Mouse (Mus musculus) thymus, adult 2 months (tissue): ENCODE results near the gene Ssh2. TPM values are rescaled to one million over a fixed set of nuclear protein-coding genes. Genes with fewer than 3 reads are reported as not detected.
"Not testable (repeated sequence)": the region's sequence is repeated elsewhere in the genome, so short reads cannot be mapped to it uniquely, and the experiment has no call there.

ENCODE experiments used
- DNase-seq: peaks from one replicate; pipeline ENCODE4 v3.0.0; 2021
- H3K27ac ChIP-seq: fragments of 200-500 bp; 2 replicates; pipeline ENCODE4 v1.5.1; 2012; ENCODE audit warnings: low read length, control low read depth; ENCODE audit not compliant: control insufficient read depth, insufficient read depth
- H3K27me3 ChIP-seq: fragments of 200-500 bp; 2 replicates; pipeline ENCODE4 v1.6.1; 2012; ENCODE audit warnings: mild to moderate bottlenecking, low read length, moderate library complexity, mixed read lengths; ENCODE audit not compliant: control insufficient read depth, insufficient read depth
- H3K36me3 ChIP-seq: fragments of 200-500 bp; 2 replicates; pipeline ENCODE4 v1.6.1; 2012; ENCODE audit warnings: mild to moderate bottlenecking, low read length, moderate library complexity; ENCODE audit not compliant: control insufficient read depth, insufficient read depth
- H3K4me1 ChIP-seq: fragments of 200-500 bp; replicated peaks from 2 replicates; pipeline ENCODE4 v1.6.1; 2012; ENCODE audit warnings: low read length; ENCODE audit not compliant: control insufficient read depth, insufficient read depth
- H3K4me3 ChIP-seq: fragments of 200-500 bp; 2 replicates; pipeline ENCODE4 v1.5.1; 2012; ENCODE audit warnings: mild to moderate bottlenecking, low read length, control low read depth, moderate library complexity; ENCODE audit not compliant: control insufficient read depth, insufficient read depth
- CTCF ChIP-seq: fragments of 200-500 bp; IDR thresholded peaks from 2 replicates; pipeline ENCODE4 v1.5.1; 2012; ENCODE audit warnings: mild to moderate bottlenecking, control low read depth, low read length, moderate library complexity, borderline replicate concordance; ENCODE audit not compliant: control insufficient read depth, poor library complexity, insufficient read depth; ENCODE audit errors: extremely low read depth
- POLR2A ChIP-seq: fragments of 200-500 bp; IDR thresholded peaks from 2 replicates; pipeline ENCODE4 v1.6.1; 2012; ENCODE audit warnings: mild to moderate bottlenecking, low read length, control low read depth, moderate library complexity; ENCODE audit not compliant: control insufficient read depth, poor library complexity, insufficient read depth; ENCODE audit errors: extremely low read depth
- WGBS: fragments of 180-500 bp; shearing (Covaris S2); methylation state at CpG from one replicate; pipeline ENCODE4 v1.1.7; 2018; 5-methylcytosine and 5-hydroxymethylcytosine counted together
- polyA plus RNA-seq: library from polyadenylated mRNA; depleted of rRNA; stranded (reverse); fragments of >200 nt; gene quantifications from 2 replicates; pipeline ENCODE4 v1.2.3, GENCODE M21; 2012

Gene Ssh2
- polyA plus RNA-seq, 1 experiment = 28.6 TPM

- H3K4me3 ChIP-seq = no peak overlapping the region
- H3K4me1 ChIP-seq = no peaks in the 10 kb centered on the region
Observed at GRCm38 (mm10) chr11:77291447-77291846, 75.4 kb downstream of the Ssh2 start.

DNA sequence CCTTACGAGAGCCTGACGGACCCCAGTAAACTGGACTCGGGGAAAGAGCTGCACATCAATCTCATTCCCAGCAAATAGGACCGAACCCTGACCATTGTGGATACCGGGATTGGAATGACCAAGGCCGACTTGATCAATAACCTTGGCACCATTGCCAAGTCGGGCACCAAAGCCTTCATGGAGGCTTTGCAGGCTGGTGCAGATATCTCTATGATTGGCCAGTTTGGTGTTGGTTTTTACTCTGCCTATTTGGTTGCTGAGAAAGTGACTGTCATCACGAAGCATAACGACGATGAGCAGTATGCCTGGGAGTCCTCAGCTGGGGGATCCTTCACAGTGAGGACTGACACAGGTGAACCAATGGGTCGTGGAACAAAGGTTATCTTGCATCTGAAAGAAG, 77.6 kb downstream of the Ssh2 start:
- DNase-seq, H3K36me3 ChIP-seq, H3K27me3 ChIP-seq, H3K4me1 ChIP-seq, H3K4me3 ChIP-seq, H3K27ac ChIP-seq: not testable (repeated sequence)
- whole genome bisulfite sequencing = 98% methylated on average over 10 of the region's 11 CpGs

More at GRCm38 (mm10) chr11:77291447-77291846, 75.4 kb downstream of the Ssh2 start:
- WGBS = 82% methylated on average over 4 of the region's 4 CpGs
- Histone ChIP-seq H3K27ac (no peak overlapping the region), H3K36me3 (no peaks in the 10 kb centered on the region), H3K27me3 (no peaks in the 10 kb centered on the region)
- no peak for DNase-seq
- TF ChIP-seq CTCF (no peak), POLR2A (no peak)

GRCm38 (mm10) chr11:77297246-77297645, 81.2 kb downstream of the Ssh2 start:
- no peaks in the 10 kb centered on the region for H3K27me3 ChIP-seq

GRCm38 (mm10) chr11:77307205-77307604, 91.1 kb downstream of the Ssh2 start:
- no peaks in the 10 kb centered on the region for H3K4me1 ChIP-seq
- no peak overlapping the region for H3K27ac ChIP-seq
- no peak for TF ChIP-seq POLR2A
- no peak for TF ChIP-seq CTCF
- DNase-seq = no peak
- H3K27me3 ChIP-seq = no peaks in the 10 kb centered on the region
- H3K36me3 ChIP-seq = no peaks in the 10 kb centered on the region
- WGBS = 100% methylated on average over 3 of the region's 3 CpGs
- no peak overlapping the region for H3K4me3 ChIP-seq

More at GRCm38 (mm10) chr11:77297246-77297645, 81.2 kb downstream of the Ssh2 start:
- Histone ChIP-seq H3K4me1 (no peaks in the 10 kb centered on the region), H3K4me3 (no peak overlapping the region), H3K36me3 (no peaks in the 10 kb centered on the region), H3K27ac (no peak overlapping the region)
- WGBS = 96% methylated on average over 1 of the region's 1 CpGs
- TF ChIP-seq CTCF = no peak
- TF ChIP-seq POLR2A = no peak
- no peak for DNase-seq

DNA sequence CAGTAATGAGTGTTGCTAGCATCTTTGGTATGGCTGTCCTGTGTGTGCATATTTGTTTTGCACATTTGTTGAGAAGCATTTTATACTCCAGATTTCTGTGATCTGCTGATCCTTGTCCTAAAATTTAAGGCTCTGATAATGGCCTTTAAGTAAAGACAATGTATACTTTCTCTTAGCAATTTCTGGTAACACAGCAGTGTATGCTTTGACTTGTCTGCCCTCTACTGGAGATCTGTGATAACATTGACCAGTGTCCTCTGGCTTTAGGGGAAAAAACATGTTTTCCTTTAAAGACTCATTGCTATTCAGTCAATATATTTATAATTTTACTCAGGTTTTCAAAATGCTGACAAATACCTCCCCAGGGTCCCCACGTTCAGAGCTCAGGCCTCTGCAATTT, 92.4 kb downstream of the Ssh2 start:
- Histone ChIP-seq H3K4me3 (no peak overlapping the region), H3K4me1 (no peaks in the 10 kb centered on the region), H3K27me3 (no peaks in the 10 kb centered on the region), H3K36me3 (no peaks in the 10 kb centered on the region), H3K27ac (no peak overlapping the region)
- WGBS = 3% methylated on average over 1 of the region's 1 CpGs
- peak; percentile 45 for DNase-seq
- no peak for TF ChIP-seq POLR2A
- no peak for TF ChIP-seq CTCF

- TF ChIP-seq CTCF = no peak
- no peak for TF ChIP-seq POLR2A
- peak; percentile 4 for DNase-seq
- 66% methylated on average over 3 of the region's 3 CpGs for WGBS
- H3K4me3 ChIP-seq = no peak overlapping the region
- H3K4me1 ChIP-seq = no peaks in the 10 kb centered on the region
- H3K36me3 ChIP-seq = no peaks in the 10 kb centered on the region
- H3K27ac ChIP-seq = no peak overlapping the region
- no peaks in the 10 kb centered on the region for H3K27me3 ChIP-seq
Observed at GRCm38 (mm10) chr11:77317721-77318477, 101.8 kb downstream of the Ssh2 start.
